Mouse (Mus musculus): ENCODE data around the gene Mfsd11. TPM values are rescaled to one million over a fixed set of nuclear protein-coding genes. Genes with fewer than 3 reads are reported as not detected.
A peak's percentile ranks its signal among the peaks of the same experiment; 100 is the strongest.

Gene Mfsd11
- polyA plus RNA-seq, 1 experiment = not detected

GRCm38 (mm10) chr11:116810528-116810927 lies 41.7 kb upstream of the Mfsd11 start:
- WGBS = 65% methylated on average over 11 of the region's 11 CpGs
- Histone ChIP-seq H3K4me3 (ENCODE audit: insufficient read depth, low read depth, low read length) (no peak overlapping the region), H3K27ac (ENCODE audit: insufficient read depth, low read depth, low read length) (peak overlapping the region; percentile 14), H3K4me1 (ENCODE audit: control insufficient read depth, insufficient read depth, low read length) (peaks cover 50% of the 10 kb centered on the region)
- TF ChIP-seq POLR2A (IDR thresholded peaks at IDR 0.05; ENCODE audit: insufficient read depth, low read depth, low read length) (no peak), CTCF (IDR thresholded peaks at IDR 0.05; ENCODE audit: insufficient read depth, low read depth, low read length) (no peak)

GRCm38 (mm10) chr11:116810983-116811901 lies 41.0 kb upstream of the Mfsd11 start:
- TF ChIP-seq CTCF (IDR thresholded peaks at IDR 0.05; ENCODE audit: insufficient read depth, low read depth, low read length) (no peak), POLR2A (IDR thresholded peaks at IDR 0.05; ENCODE audit: insufficient read depth, low read depth, low read length) (peak; percentile 62; the same call in 1 of the 2 replicates)
- Histone ChIP-seq H3K4me1 (ENCODE audit: control insufficient read depth, insufficient read depth, low read length) (peaks cover 50% of the 10 kb centered on the region), H3K27ac (ENCODE audit: insufficient read depth, low read depth, low read length) (peak overlapping the region; percentile 77), H3K4me3 (ENCODE audit: insufficient read depth, low read depth, low read length) (peak overlapping the region; percentile 48)
- 8% methylated on average over 32 of the region's 32 CpGs for WGBS

GRCm38 (mm10) chr11:116812793-116813529 lies 39.3 kb upstream of the Mfsd11 start:
- Histone ChIP-seq H3K4me1 (ENCODE audit: control insufficient read depth, insufficient read depth, low read length) (peaks cover 45% of the 10 kb centered on the region), H3K27ac (ENCODE audit: insufficient read depth, low read depth, low read length) (no peak overlapping the region), H3K4me3 (ENCODE audit: insufficient read depth, low read depth, low read length) (no peak overlapping the region)
- TF ChIP-seq POLR2A (IDR thresholded peaks at IDR 0.05; ENCODE audit: insufficient read depth, low read depth, low read length) (no peak), CTCF (IDR thresholded peaks at IDR 0.05; ENCODE audit: insufficient read depth, low read depth, low read length) (no peak)
- WGBS = 79% methylated on average over 21 of the region's 21 CpGs

- Histone ChIP-seq H3K4me3 (ENCODE audit: insufficient read depth, low read depth, low read length) (no peak overlapping the region), H3K4me1 (ENCODE audit: control insufficient read depth, insufficient read depth, low read length) (peaks cover 45% of the 10 kb centered on the region), H3K27ac (ENCODE audit: insufficient read depth, low read depth, low read length) (no peak overlapping the region)
- WGBS = 73% methylated on average over 13 of the region's 13 CpGs
- no peak for TF ChIP-seq POLR2A (IDR thresholded peaks at IDR 0.05; ENCODE audit: insufficient read depth, low read depth, low read length)
- no peak for TF ChIP-seq CTCF (IDR thresholded peaks at IDR 0.05; ENCODE audit: insufficient read depth, low read depth, low read length)
Measured at GRCm38 (mm10) chr11:116813610-116814009, 38.6 kb upstream of the Mfsd11 start.

GRCm38 (mm10) chr11:116814076-116814883 lies 38.0 kb upstream of the Mfsd11 start:
- 43% methylated on average over 20 of the region's 20 CpGs for WGBS
- H3K4me3 ChIP-seq (ENCODE audit: insufficient read depth, low read depth, low read length) = no peak overlapping the region
- H3K27ac ChIP-seq (ENCODE audit: insufficient read depth, low read depth, low read length) = peak overlapping the region; percentile 4; the same call in 1 of the 2 replicates
- no peak for TF ChIP-seq CTCF (IDR thresholded peaks at IDR 0.05; ENCODE audit: insufficient read depth, low read depth, low read length)
- TF ChIP-seq POLR2A (IDR thresholded peaks at IDR 0.05; ENCODE audit: insufficient read depth, low read depth, low read length) = no peak
- H3K4me1 ChIP-seq (ENCODE audit: control insufficient read depth, insufficient read depth, low read length) = peaks cover 45% of the 10 kb centered on the region

GRCm38 (mm10) chr11:116814884-116815415 lies 37.3 kb upstream of the Mfsd11 start:
- Histone ChIP-seq H3K4me3 (ENCODE audit: insufficient read depth, low read depth, low read length) (no peak overlapping the region), H3K4me1 (ENCODE audit: control insufficient read depth, insufficient read depth, low read length) (peaks cover 41% of the 10 kb centered on the region), H3K27ac (ENCODE audit: insufficient read depth, low read depth, low read length) (peak overlapping the region; percentile 4; the same call in 1 of the 2 replicates)
- TF ChIP-seq POLR2A (IDR thresholded peaks at IDR 0.05; ENCODE audit: insufficient read depth, low read depth, low read length) (no peak), CTCF (IDR thresholded peaks at IDR 0.05; ENCODE audit: insufficient read depth, low read depth, low read length) (no peak)
- 61% methylated on average over 7 of the region's 7 CpGs for WGBS

GRCm38 (mm10) chr11:116816769-116817168 lies 35.5 kb upstream of the Mfsd11 start:
- TF ChIP-seq POLR2A (IDR thresholded peaks at IDR 0.05; ENCODE audit: insufficient read depth, low read depth, low read length) = no peak
- no peak for TF ChIP-seq CTCF (IDR thresholded peaks at IDR 0.05; ENCODE audit: insufficient read depth, low read depth, low read length)
- WGBS = 94% methylated on average over 5 of the region's 5 CpGs
- Histone ChIP-seq H3K4me1 (ENCODE audit: control insufficient read depth, insufficient read depth, low read length) (peaks cover 33% of the 10 kb centered on the region), H3K4me3 (ENCODE audit: insufficient read depth, low read depth, low read length) (no peak overlapping the region), H3K27ac (ENCODE audit: insufficient read depth, low read depth, low read length) (no peak overlapping the region)

- no peak for TF ChIP-seq CTCF (IDR thresholded peaks at IDR 0.05; ENCODE audit: insufficient read depth, low read depth, low read length)
- no peak for TF ChIP-seq POLR2A (IDR thresholded peaks at IDR 0.05; ENCODE audit: insufficient read depth, low read depth, low read length)
- 99% methylated on average over 5 of the region's 5 CpGs for WGBS
- Histone ChIP-seq H3K27ac (ENCODE audit: insufficient read depth, low read depth, low read length) (no peak overlapping the region), H3K4me3 (ENCODE audit: insufficient read depth, low read depth, low read length) (no peak overlapping the region), H3K4me1 (ENCODE audit: control insufficient read depth, insufficient read depth, low read length) (peaks cover 34% of the 10 kb centered on the region)
Measured at GRCm38 (mm10) chr11:116817567-116817966, 34.7 kb upstream of the Mfsd11 start.

All from olfactory bulb, adult 2 months (tissue).